Mouse (Mus musculus) CD8-positive naive resting alpha-beta T cell, adult 2 months (primary cell): Measurements from ENCODE around the gene Zfp365.

Experiments
- DNase-seq, 2 experiments: peaks; one replicate each; pipeline ENCODE4 v3.0.0; 2022; ENCODE audit warnings: low read depth in 2 of 2, low spot score in 2 of 2

The Zfp365 gene

GRCm38 (mm10) chr10:67846016-67846650 lies 66.3 kb downstream of the Zfp365 start:
- no peak for DNase-seq

GRCm38 (mm10) chr10:67841596-67841995 lies 70.9 kb downstream of the Zfp365 start:
- DNase-seq: no peak

- DNase-seq: no peak
These were observed 71.7 kb downstream of the Zfp365 start for GRCm38 (mm10) chr10:67840735-67841134.

GRCm38 (mm10) chr10:67839156-67839555 lies 73.3 kb downstream of the Zfp365 start:
- DNase-seq: no peak

GRCm38 (mm10) chr10:67836426-67836825 lies 76.0 kb downstream of the Zfp365 start:
- DNase-seq: no peak
